14 mouse cellular contexts compared by ENCODE assay signal in the genomic region with DNA sequence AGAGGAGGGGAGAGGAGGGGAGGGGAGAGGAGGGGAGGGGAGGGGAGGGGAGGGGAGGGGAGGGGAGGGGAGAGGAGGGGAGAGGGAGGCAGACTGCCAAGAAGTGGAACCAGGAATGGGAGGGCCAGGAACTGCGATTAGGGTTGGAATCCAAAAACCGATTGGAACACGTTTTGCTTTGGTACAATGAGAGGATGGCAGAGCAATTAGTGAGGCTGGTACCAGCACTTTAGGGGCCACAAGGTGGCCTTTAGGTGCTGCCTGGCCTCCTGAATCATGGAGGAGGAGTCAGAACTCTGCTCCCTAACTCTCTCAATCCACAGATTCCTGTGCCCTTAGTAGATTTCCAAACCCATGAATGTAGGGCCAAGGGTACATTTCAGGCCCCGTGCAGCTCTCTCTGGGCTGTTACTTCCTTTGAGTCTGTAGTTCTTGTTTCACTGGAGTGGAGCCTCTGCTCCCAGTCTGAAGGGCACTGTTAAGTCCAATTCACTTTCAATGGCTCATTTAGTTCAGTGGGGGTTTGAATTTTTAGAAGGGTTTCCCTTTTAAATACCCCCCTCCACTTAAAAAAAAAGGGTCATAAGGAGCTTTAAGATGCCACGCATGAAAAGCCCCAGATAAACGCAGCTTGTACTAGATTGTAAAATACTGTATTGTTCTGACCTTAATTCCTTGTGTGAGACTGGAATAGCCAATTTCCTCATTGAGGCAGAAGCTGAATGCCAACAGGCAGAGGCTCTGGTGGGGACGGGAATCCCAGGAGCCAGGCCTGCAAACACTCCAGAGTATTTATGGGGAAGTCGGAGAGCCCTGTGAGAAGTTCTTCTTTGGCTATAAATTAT.
DNase-seq lines count a peak whose midpoint lies in the region; ATAC-seq and TF ChIP-seq lines count a peak whose summit lies in the region.
"Had no signal": no experiment of that assay in that cellular context is flagged by ENCODE, and none has a peak within 500 bp of the region (broad histone marks: within the 10 kb centered on the region; RNA-seq: fewer than 3 reads in every experiment).

No protein-coding gene starts in this region.

- no peak overlapping the region for H3K4me3 ChIP-seq in left cerebral cortex, adult 2 months
- H3K4me3 ChIP-seq in forebrain, embryonic 13.5 days = no peak overlapping the region
- H3K4me3 ChIP-seq in hindbrain, postnatal 0 days (ENCODE audit: low read length) = no peak overlapping the region
- no peak overlapping the region for H3K4me3 ChIP-seq in neural tube, embryonic 15.5 days (replicated peaks)
- H3K4me3 ChIP-seq: limb, embryonic 13.5 days; megakaryocyte, embryonic 14.5 days had no signal

- ATAC-seq in forebrain, embryonic 13.5 days = peak; percentile 85
- ATAC-seq in hindbrain, postnatal 0 days = peak; percentile 74
- peak; percentile 68 for ATAC-seq in neural tube, embryonic 15.5 days (ENCODE audit: low FRiP score)
- ATAC-seq in cerebellum, adult (ENCODE audit: insufficient number of reproducible peaks, low FRiP score, low TSS enrichment) = no peak
- ATAC-seq: Patski had no signal

- no peaks in the 10 kb centered on the region for H3K27me3 ChIP-seq in forebrain, embryonic 13.5 days
- no peaks in the 10 kb centered on the region for H3K27me3 ChIP-seq in hindbrain, postnatal 0 days (ENCODE audit: insufficient read depth, low read length)
- H3K27me3 ChIP-seq in neural tube, embryonic 15.5 days (replicated peaks) = no peaks in the 10 kb centered on the region
- H3K27me3 ChIP-seq: CH12.LX; limb, embryonic 13.5 days; megakaryocyte, embryonic 14.5 days; Patski had no signal

- H3K27ac ChIP-seq in left cerebral cortex, adult 2 months = peak overlapping the region; percentile 41; the same call in 1 of the 2 replicates
- H3K27ac ChIP-seq in forebrain, embryonic 13.5 days = peak overlapping the region; percentile 85
- H3K27ac ChIP-seq in hindbrain, postnatal 0 days = peak overlapping the region; percentile 68; the same call in 1 of the 2 replicates
- H3K27ac ChIP-seq in neural tube, embryonic 15.5 days (replicated peaks) = no peak overlapping the region; the same call in 1 of the 2 replicates
- H3K27ac ChIP-seq: limb, embryonic 13.5 days had no signal

- intact Hi-C loops in left cerebral cortex, adult 2 months (cut with DNase I) = no loop called here
- intact Hi-C loops in left cerebral cortex, postnatal 36 days (cut with DNase I) = no loop called here

- H3K9me3 ChIP-seq in forebrain, embryonic 13.5 days (replicated peaks) = no peaks in the 10 kb centered on the region
- H3K9me3 ChIP-seq in hindbrain, postnatal 0 days (ENCODE audit: low read length) = no peaks in the 10 kb centered on the region; the same call in 1 of the 2 replicates
- H3K9me3 ChIP-seq in neural tube, embryonic 15.5 days (replicated peaks) = 0 out of 2 replicates have a peak, but pooled peaks cover 3% of the 10 kb centered on the region
- H3K9me3 ChIP-seq: limb, embryonic 13.5 days; megakaryocyte, embryonic 14.5 days had no signal

- peaks cover 26% of the 10 kb centered on the region for H3K4me1 ChIP-seq in forebrain, embryonic 13.5 days
- no peaks in the 10 kb centered on the region for H3K4me1 ChIP-seq in hindbrain, postnatal 0 days (ENCODE audit: insufficient read depth, low read length)
- no peaks in the 10 kb centered on the region for H3K4me1 ChIP-seq in neural tube, embryonic 15.5 days
- H3K4me1 ChIP-seq: limb, embryonic 13.5 days had no signal

- no peak overlapping the region for H3K4me2 ChIP-seq in forebrain, embryonic 13.5 days
- no peak overlapping the region for H3K4me2 ChIP-seq in hindbrain, postnatal 0 days (ENCODE audit: low read depth, low read length)
- H3K4me2 ChIP-seq in neural tube, embryonic 15.5 days = no peak overlapping the region
- H3K4me2 ChIP-seq: limb, embryonic 13.5 days; lung, embryonic 14.5 days had no signal

- no peaks in the 10 kb centered on the region for H3K36me3 ChIP-seq in forebrain, embryonic 13.5 days (ENCODE audit: poor library complexity, severe bottlenecking)
- no peaks in the 10 kb centered on the region for H3K36me3 ChIP-seq in hindbrain, postnatal 0 days (ENCODE audit: insufficient read depth, low read length)
- no peaks in the 10 kb centered on the region for H3K36me3 ChIP-seq in neural tube, embryonic 15.5 days
- H3K36me3 ChIP-seq: limb, embryonic 13.5 days had no signal

- no peak for DNase-seq in left cerebral cortex, adult 2 months (ENCODE audit: extremely low spot score in 1 of 2, low spot score in 2 of 2)
- no peak for DNase-seq in left cerebral cortex, postnatal 36 days (ENCODE audit: low spot score in 2 of 2)
- peak; percentile 43 for DNase-seq in hindbrain, postnatal 0 days (ENCODE audit: low spot score)
- DNase-seq in lung, adult 18-20 months = no peak
- DNase-seq: adrenal gland, adult 8-10 months; kidney, adult 2 months; lung, embryonic 14.5 days had no signal

- TF ChIP-seq CTCF in left cerebral cortex, adult 2 months (IDR thresholded peaks at IDR 0.05) = no peak
- no peak for TF ChIP-seq CTCF in hindbrain, postnatal 0 days (IDR thresholded peaks at IDR 0.05; ENCODE audit: low read depth)

- H3K9ac ChIP-seq in forebrain, embryonic 13.5 days = no peak overlapping the region
- H3K9ac ChIP-seq in hindbrain, postnatal 0 days (replicated peaks; ENCODE audit: low read length) = no peak overlapping the region
- no peak overlapping the region for H3K9ac ChIP-seq in neural tube, embryonic 15.5 days (replicated peaks)
- H3K9ac ChIP-seq: limb, embryonic 13.5 days; lung, embryonic 14.5 days had no signal

- 15% methylated on average over 8 of the region's 8 CpGs for WGBS in forebrain, embryonic 13.5 days
- WGBS in hindbrain, postnatal 0 days = 50% methylated on average over 8 of the region's 8 CpGs
- 33% methylated on average over 8 of the region's 8 CpGs for WGBS in neural tube, embryonic 15.5 days
